Mouse (Mus musculus) olfactory bulb, adult 2 months (tissue): ENCODE data around the gene Hoxa5.

Experiments
- CTCF ChIP-seq: fragments of 200-500 bp; IDR thresholded peaks from 2 replicates; pipeline ENCODE4 v1.5.1; 2012; ENCODE audit warnings: low read depth, mild to moderate bottlenecking, low read length, moderate library complexity; ENCODE audit not compliant: insufficient read depth
- POLR2A ChIP-seq: fragments of 200-500 bp; IDR thresholded peaks from 2 replicates; pipeline ENCODE4 v1.6.1; 2012; ENCODE audit warnings: mild to moderate bottlenecking, low read depth, low read length, moderate library complexity; ENCODE audit not compliant: insufficient read depth

- TF ChIP-seq POLR2A, result no peak
- no peak for TF ChIP-seq CTCF
These were observed 7.6 kb upstream of the Hoxa5 start for GRCm38 (mm10) chr6:52211961-52212360.
